Mouse (Mus musculus): ENCODE data around the gene B3gnt4.
"Not testable (repeated sequence)": the region's sequence is repeated elsewhere in the genome, so short reads cannot be mapped to it uniquely, and the experiment has no call there.

B3gnt4 gene

GRCm38 (mm10) chr5:123510160-123510559 lies at the start of gene B3gnt4:
TSS of gene B3gnt4 (plus strand) at chr5:123510460.
- DNase-seq (ENCODE audit: low spot score in 2 of 2): no peak

DNA sequence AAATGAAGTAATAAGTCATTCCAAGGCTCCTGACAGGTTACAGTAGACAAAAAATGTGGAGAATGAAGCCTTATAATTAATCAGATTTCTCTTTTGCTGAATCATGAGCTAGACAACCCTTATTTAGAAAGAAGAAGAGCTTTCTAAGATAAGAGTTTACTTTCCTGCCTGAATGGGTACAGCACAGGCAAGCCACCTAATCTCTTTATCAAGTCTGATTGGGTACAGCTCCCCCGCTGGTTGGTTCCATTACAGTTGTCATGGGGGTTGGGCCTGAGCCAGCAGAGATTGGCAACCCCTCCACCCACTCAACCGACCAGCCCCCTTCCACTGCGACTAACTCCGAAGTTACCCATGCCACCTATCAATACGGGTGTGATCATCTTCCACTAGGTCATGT lies 48.8 kb upstream of the B3gnt4 start:
- no peak for DNase-seq (ENCODE audit: low spot score in 2 of 2)

DNA sequence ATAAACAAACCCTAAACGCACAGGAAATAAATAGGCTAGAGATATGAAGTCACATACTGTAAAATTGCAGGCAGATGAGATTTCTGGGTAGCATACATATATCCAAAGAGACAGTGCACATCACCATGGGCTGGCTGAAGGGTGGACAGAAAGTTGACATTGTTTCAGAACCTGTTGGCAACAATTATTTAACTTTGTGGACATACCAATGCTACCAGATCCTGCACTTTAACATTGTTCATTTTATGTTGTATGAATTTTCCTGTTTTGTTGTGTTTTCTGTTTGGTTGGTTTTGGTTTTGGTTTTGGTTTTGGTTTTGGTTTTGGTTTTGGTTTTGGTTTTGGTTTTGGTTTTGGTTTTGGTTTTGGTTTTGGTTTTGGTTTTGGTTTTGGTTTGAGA lies 45.6 kb upstream of the B3gnt4 start:
- no peak for DNase-seq (ENCODE audit: low spot score in 2 of 2)

- DNase-seq (ENCODE audit: low spot score in 2 of 2): no peak
Observed at GRCm38 (mm10) chr5:123470784-123471400, 39.4 kb upstream of the B3gnt4 start.

- DNase-seq (ENCODE audit: low spot score in 2 of 2): no peak
Observed at GRCm38 (mm10) chr5:123473817-123474216, 36.4 kb upstream of the B3gnt4 start.

DNA sequence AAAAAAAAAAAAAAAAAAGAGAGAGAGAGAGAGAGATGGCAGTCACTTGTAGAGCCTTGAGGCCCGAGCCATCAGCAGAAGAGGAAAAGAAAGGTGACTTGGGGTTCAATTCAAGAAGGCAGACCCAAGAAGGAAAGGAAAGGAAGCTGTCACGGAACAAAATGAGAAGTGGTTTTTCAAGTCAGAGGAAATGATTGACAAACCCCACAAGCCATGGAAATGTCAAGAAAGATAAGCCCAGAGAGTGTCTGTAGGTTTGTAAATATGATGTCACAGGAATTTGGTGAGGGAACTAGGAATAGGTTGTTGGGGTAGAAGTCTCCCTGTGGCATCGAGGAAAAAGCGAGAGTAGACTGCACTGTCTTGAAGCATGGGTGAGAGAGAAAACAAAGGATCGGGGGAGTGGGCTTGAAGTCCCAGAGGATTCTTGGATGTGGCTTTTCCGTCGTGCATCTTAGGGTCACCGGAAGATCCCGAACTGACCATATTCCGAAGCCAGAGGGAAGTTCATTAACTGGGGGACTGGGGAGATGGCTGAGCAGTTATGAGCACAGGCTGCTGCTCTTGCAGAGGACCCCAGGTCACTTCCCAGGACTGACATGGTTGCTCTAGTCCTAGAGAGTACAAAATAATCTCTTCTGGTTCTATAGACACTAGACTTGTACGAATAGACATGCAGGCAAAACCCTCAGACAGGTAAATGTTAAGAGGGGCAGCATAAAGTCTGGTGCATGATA lies 22.4 kb upstream of the B3gnt4 start:
- DNase-seq (ENCODE audit: low spot score in 2 of 2): no peak

- no peak for DNase-seq (ENCODE audit: low spot score in 2 of 2)
Observed at GRCm38 (mm10) chr5:123489112-123489785, 21.0 kb upstream of the B3gnt4 start, which contains the start of the genes Lrrc43 and Il31. TSS of gene Lrrc43 (plus strand) at chr5:123489305. TSS of gene Il31 (minus strand) at chr5:123489489.

DNA sequence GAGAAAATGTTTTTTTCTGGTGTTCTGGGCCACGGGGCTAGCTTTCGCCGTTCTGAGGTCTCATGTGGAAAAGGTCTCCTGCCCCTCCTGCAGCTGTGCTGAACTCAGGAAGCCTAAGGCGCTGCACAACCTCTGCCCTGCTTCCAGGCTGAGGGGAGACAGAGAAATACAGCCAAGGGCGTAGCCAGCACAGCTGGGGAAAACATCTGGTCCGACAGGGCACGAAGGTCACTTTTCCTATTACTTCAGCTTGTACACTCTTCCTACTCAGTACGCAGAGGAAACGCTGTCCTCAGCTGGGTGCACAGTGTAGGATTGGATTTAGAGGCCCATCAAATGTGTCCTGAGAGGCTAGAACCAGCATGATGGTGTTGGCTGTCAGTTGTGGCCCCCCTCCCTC lies 20.3 kb upstream of the B3gnt4 start:
- no peak for DNase-seq (ENCODE audit: low spot score in 2 of 2)

DNA sequence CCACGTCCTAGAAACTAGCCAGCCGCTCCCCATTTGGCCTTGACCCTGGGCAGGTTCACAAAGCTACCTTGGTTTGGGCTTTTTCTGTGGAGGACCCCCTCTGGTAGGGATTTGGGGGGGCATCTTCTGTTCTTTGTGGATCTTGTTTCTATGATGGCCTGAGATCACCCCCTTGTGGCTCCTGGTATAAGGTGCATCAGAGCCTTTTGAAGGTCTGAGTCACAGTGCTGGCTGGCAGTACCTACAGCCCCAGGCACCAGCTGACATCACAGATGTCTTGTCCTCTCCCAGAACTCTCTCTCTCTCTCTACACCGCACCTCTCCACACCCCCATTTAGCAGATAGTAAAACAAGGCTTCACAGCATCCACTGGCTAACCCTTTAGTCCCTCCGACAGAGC lies 10.5 kb upstream of the B3gnt4 start:
- no peak for DNase-seq (ENCODE audit: low spot score in 2 of 2)

GRCm38 (mm10) chr5:123501973-123502372 lies 8.3 kb upstream of the B3gnt4 start:
- no peak for DNase-seq (ENCODE audit: low spot score in 2 of 2)

GRCm38 (mm10) chr5:123507936-123508723 lies 2.1 kb upstream of the B3gnt4 start:
- peak; percentile 53 to 66 for DNase-seq (ENCODE audit: low spot score in 2 of 2)

GRCm38 (mm10) chr5:123508921-123509320 lies 1.3 kb upstream of the B3gnt4 start:
- no peak for DNase-seq (ENCODE audit: low spot score in 2 of 2)

- DNase-seq (ENCODE audit: low spot score in 2 of 2): not testable (repeated sequence)
Observed at GRCm38 (mm10) chr5:123511426-123511825, 1.2 kb downstream of the B3gnt4 start.

DNA sequence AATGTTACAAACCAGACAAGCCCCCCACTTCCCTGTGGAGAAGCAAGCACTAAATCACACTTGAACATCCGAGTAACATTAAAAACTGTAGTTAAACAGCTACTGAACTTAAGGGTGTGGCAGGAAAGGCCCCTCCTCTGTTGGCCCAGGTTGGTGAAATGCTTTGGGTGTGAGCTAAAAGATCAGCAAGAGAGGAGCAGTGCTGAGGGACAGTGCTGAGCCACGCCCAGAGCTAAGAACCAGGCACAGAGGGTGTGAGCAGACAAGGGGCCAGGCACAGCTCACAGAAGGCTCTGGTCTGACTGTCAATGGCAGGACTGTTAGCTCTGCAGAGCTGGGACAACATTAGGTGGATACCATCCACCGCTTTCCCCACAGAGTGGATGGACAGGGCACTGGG lies 1.8 kb downstream of the B3gnt4 start:
- no peak for DNase-seq (ENCODE audit: low spot score in 2 of 2)

GRCm38 (mm10) chr5:123514871-123515270 lies 4.6 kb downstream of the B3gnt4 start:
- DNase-seq (ENCODE audit: low spot score in 2 of 2): no peak

- no peak for DNase-seq (ENCODE audit: low spot score in 2 of 2)
Observed at GRCm38 (mm10) chr5:123520666-123521065, 10.4 kb downstream of the B3gnt4 start.

GRCm38 (mm10) chr5:123521621-123522020 lies 11.4 kb downstream of the B3gnt4 start:
- no peak for DNase-seq (ENCODE audit: low spot score in 2 of 2)

DNA sequence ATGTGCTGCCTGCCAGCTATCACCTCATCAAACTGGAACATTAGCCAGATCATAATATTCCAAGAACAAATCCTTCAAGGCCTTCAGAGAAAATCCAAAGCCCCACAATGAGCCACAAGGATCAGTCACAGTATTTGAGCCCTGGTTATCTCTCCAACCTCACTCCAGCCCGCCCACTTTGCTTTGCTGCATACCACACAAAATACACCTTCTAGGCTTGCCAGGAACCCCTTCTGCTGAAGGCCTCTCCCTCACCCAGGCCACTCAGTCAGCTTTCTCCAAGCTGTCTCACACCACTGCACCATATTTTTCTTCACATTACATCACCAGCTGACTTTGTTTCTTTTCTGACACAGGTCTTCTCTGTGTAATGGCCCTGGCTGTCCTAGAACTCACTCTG lies 11.9 kb downstream of the B3gnt4 start:
- no peak for DNase-seq (ENCODE audit: low spot score in 2 of 2)

- DNase-seq (ENCODE audit: low spot score in 2 of 2): peak; percentile 94 to 96
Observed at GRCm38 (mm10) chr5:123523692-123524392, 13.6 kb downstream of the B3gnt4 start, which contains the start of gene Diablo. TSS of gene Diablo (minus strand) at chr5:123524176.

GRCm38 (mm10) chr5:123524393-123524750 lies 14.1 kb downstream of the B3gnt4 start:
- no peak for DNase-seq (ENCODE audit: low spot score in 2 of 2)

- peak in 1 of 2 experiments; percentile 4 for DNase-seq (ENCODE audit: low spot score in 2 of 2)
Observed at GRCm38 (mm10) chr5:123525281-123525680, 15.0 kb downstream of the B3gnt4 start, which contains the start of gene Gm49027. TSS of gene Gm49027 (minus strand) at chr5:123525488.
